Mouse (Mus musculus): ENCODE results near the gene Hemk1. TPM values are rescaled to one million over a fixed set of nuclear protein-coding genes. Genes with fewer than 3 reads are reported as not detected.
"Not testable (repeated sequence)": the region's sequence is repeated elsewhere in the genome, so short reads cannot be mapped to it uniquely, and the experiment has no call there.

The Hemk1 gene
- polyA plus RNA-seq, 1 experiment = 14.0 TPM

GRCm38 (mm10) chr9:107312811-107313584, 25.2 kb downstream of the Hemk1 start:
- Histone ChIP-seq H3K4me3 (ENCODE audit: insufficient read depth, low read length) (no peak overlapping the region), H3K27ac (ENCODE audit: insufficient read depth, low read length) (peak overlapping the region; percentile 32), H3K4me1 (ENCODE audit: control insufficient read depth, insufficient read depth, low read length) (peaks cover 8% of the 10 kb centered on the region; the same call in 1 of the 2 replicates)
- no peak for TF ChIP-seq CTCF (IDR thresholded peaks at IDR 0.05; ENCODE audit: borderline replicate concordance, insufficient read depth, low read length)
- no peak for TF ChIP-seq POLR2A (IDR thresholded peaks at IDR 0.05; ENCODE audit: low read depth, low read length)

DNA sequence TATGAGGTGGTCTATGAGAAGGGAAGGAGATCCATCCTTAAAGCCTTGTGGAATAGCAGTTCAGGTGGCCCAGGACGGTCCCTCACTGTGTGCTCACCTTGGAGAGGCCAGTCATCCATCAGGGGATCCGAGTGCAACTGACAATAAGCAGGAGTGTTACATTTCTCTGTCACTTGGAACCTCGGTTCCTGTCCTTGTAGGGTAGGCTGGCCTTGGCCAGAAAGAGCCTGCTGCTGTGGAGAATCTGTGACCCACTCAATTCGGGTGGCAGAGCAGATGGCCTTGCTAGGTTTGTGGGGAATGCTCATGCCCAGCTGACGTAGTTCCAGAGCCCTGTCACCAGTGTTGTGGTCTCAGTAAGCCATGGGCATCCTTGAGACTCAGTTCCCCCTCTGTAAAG, 28.6 kb downstream of the Hemk1 start:
- Histone ChIP-seq H3K27ac (ENCODE audit: insufficient read depth, low read length) (no peak overlapping the region), H3K4me1 (ENCODE audit: control insufficient read depth, insufficient read depth, low read length) (peaks cover 8% of the 10 kb centered on the region; the same call in 1 of the 2 replicates), H3K4me3 (ENCODE audit: insufficient read depth, low read length) (no peak overlapping the region)
- no peak for TF ChIP-seq CTCF (IDR thresholded peaks at IDR 0.05; ENCODE audit: borderline replicate concordance, insufficient read depth, low read length)
- TF ChIP-seq POLR2A (IDR thresholded peaks at IDR 0.05; ENCODE audit: low read depth, low read length) = no peak

GRCm38 (mm10) chr9:107309171-107309570, 29.0 kb downstream of the Hemk1 start:
- H3K27ac ChIP-seq (ENCODE audit: insufficient read depth, low read length) = no peak overlapping the region
- no peak overlapping the region for H3K4me3 ChIP-seq (ENCODE audit: insufficient read depth, low read length)
- no peak for TF ChIP-seq CTCF (IDR thresholded peaks at IDR 0.05; ENCODE audit: borderline replicate concordance, insufficient read depth, low read length)
- TF ChIP-seq POLR2A (IDR thresholded peaks at IDR 0.05; ENCODE audit: low read depth, low read length) = no peak
- peaks cover 8% of the 10 kb centered on the region; the same call in 1 of the 2 replicates for H3K4me1 ChIP-seq (ENCODE audit: control insufficient read depth, insufficient read depth, low read length)

GRCm38 (mm10) chr9:107308346-107309000, 29.7 kb downstream of the Hemk1 start:
- no peak for TF ChIP-seq CTCF (IDR thresholded peaks at IDR 0.05; ENCODE audit: borderline replicate concordance, insufficient read depth, low read length)
- Histone ChIP-seq H3K4me3 (ENCODE audit: insufficient read depth, low read length) (no peak overlapping the region), H3K4me1 (ENCODE audit: control insufficient read depth, insufficient read depth, low read length) (peaks cover 8% of the 10 kb centered on the region; the same call in 1 of the 2 replicates), H3K27ac (ENCODE audit: insufficient read depth, low read length) (peak overlapping the region; percentile 1; the same call in 1 of the 2 replicates)

- Histone ChIP-seq H3K4me1 (ENCODE audit: control insufficient read depth, insufficient read depth, low read length) (peaks cover 4% of the 10 kb centered on the region; the same call in 1 of the 2 replicates), H3K27ac (ENCODE audit: insufficient read depth, low read length) (peak overlapping the region; percentile 15; the same call in 1 of the 2 replicates), H3K4me3 (ENCODE audit: insufficient read depth, low read length) (no peak overlapping the region)
- TF ChIP-seq CTCF (IDR thresholded peaks at IDR 0.05; ENCODE audit: borderline replicate concordance, insufficient read depth, low read length) (no peak), POLR2A (IDR thresholded peaks at IDR 0.05; ENCODE audit: low read depth, low read length) (no peak)
Observed at GRCm38 (mm10) chr9:107307886-107308285, 30.3 kb downstream of the Hemk1 start.

DNA sequence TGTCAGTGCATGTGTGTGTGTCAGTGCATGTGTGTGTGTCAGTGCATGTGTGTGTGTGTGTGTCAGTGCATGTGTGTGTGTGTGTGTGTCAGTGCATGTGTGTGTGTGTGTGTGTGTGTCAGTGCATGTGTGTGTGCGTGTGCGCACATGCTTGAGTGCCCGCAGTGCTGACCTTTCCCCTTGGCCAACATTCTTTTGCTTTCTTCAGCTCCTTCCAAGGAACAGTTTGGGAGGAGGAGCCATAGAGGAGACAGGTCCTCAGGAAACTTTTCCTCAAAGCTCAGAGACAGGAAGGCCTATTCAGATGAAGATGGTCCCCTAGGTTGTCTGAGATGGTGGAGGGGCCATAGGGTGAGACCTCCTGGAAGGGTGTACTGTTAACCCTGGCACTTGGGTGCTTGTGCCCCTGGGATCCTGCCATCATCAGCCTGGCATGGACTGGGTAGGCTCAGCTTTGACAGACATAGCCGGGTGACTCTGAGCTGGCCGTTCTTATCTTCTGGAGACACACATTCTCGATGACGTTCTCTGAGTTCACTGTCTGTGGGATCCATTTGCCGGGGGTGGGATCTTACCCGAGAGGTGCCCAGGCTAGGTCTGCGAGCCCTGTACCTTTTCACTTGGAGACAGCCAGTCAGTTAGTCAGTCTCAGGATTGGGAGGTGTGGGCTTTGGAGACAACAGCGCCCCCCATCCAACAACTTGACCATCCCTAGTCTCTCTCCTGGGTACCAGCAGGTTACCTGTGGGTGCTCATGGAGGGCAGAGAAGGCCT, 30.9 kb downstream of the Hemk1 start:
- H3K27ac ChIP-seq (ENCODE audit: insufficient read depth, low read length) = 0 out of 2 replicates have a peak overlapping the region, but pooled peaks have one; percentile 15

DNA sequence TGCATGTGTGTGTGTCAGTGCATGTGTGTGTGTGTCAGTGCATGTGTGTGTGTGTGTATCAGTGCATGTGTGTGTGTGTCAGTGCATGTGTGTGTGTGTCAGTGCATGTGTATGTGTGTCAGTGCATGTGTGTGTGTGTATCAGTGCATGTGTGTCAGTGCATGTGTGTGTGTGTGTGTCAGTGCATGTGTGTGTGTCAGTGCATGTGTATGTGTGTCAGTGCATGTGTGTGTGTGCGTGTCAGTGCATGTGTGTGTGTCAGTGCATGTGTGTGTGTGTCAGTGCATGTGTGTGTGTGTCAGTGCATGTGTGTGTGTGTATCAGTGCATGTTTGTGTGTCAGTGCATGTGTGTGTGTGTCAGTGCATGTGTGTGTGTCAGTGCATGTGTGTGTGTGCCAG, 31.5 kb downstream of the Hemk1 start:
- not testable (repeated sequence) for H3K4me3 ChIP-seq (ENCODE audit: insufficient read depth, low read length); H3K27ac ChIP-seq (ENCODE audit: insufficient read depth, low read length); H3K4me1 ChIP-seq (ENCODE audit: control insufficient read depth, insufficient read depth, low read length)

More for the DNA sequence above, 30.9 kb downstream of the Hemk1 start:
- TF ChIP-seq CTCF (IDR thresholded peaks at IDR 0.05; ENCODE audit: borderline replicate concordance, insufficient read depth, low read length) (0 out of 2 replicates have a peak, but pooled peaks have one; percentile 11), POLR2A (IDR thresholded peaks at IDR 0.05; ENCODE audit: low read depth, low read length) (no peak)
- H3K4me3 ChIP-seq (ENCODE audit: insufficient read depth, low read length) = no peak overlapping the region
- no peaks in the 10 kb centered on the region for H3K4me1 ChIP-seq (ENCODE audit: control insufficient read depth, insufficient read depth, low read length)

GRCm38 (mm10) chr9:107305601-107306542, 32.3 kb downstream of the Hemk1 start:
- Histone ChIP-seq H3K27ac (ENCODE audit: insufficient read depth, low read length) (no peak overlapping the region), H3K4me3 (ENCODE audit: insufficient read depth, low read length) (no peak overlapping the region), H3K4me1 (ENCODE audit: control insufficient read depth, insufficient read depth, low read length) (no peaks in the 10 kb centered on the region)
- no peak for TF ChIP-seq CTCF (IDR thresholded peaks at IDR 0.05; ENCODE audit: borderline replicate concordance, insufficient read depth, low read length)
- no peak for TF ChIP-seq POLR2A (IDR thresholded peaks at IDR 0.05; ENCODE audit: low read depth, low read length)

GRCm38 (mm10) chr9:107305012-107305411, 33.1 kb downstream of the Hemk1 start:
- no peak overlapping the region for H3K4me3 ChIP-seq (ENCODE audit: insufficient read depth, low read length)
- H3K27ac ChIP-seq (ENCODE audit: insufficient read depth, low read length) = no peak overlapping the region
- H3K4me1 ChIP-seq (ENCODE audit: control insufficient read depth, insufficient read depth, low read length) = no peaks in the 10 kb centered on the region
- TF ChIP-seq CTCF (IDR thresholded peaks at IDR 0.05; ENCODE audit: borderline replicate concordance, insufficient read depth, low read length) = no peak
- no peak for TF ChIP-seq POLR2A (IDR thresholded peaks at IDR 0.05; ENCODE audit: low read depth, low read length)

Data from embryonic fibroblast, embryonic 13.5 days (primary cell).